Mouse (Mus musculus): ENCODE results near the gene Tmem39a. TPM values are rescaled to one million over a fixed set of nuclear protein-coding genes. Genes with fewer than 3 reads are reported as not detected.
A peak's percentile ranks its signal among the peaks of the same experiment; 100 is the strongest.

Tmem39a gene
- polyA plus RNA-seq, 1 experiment from 2014 or later = 79.4 TPM

DNA sequence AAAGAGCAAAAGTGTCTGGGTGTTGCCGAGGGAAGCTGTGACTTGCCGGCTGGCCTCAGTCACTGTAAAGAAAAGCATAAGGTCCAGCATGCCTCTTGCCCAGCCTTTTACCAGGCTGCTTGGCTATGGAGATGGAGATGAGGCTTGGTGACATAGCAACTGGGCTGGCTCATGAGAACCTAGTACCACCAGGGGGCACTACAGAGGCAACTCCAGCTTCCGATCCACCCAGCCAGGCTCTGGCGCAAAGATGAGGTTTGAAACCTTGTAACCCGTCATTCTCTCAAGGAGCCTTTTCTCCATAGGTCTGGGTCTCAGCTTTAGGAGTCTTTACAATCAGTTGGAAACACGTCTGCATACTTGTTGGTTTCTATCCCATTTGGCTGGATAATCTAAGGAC is 60.6 kb downstream of the Tmem39a start:
- Histone ChIP-seq H3K4me2 (no peak overlapping the region), H3K4me1 (ENCODE audit: control insufficient read depth, insufficient read depth, low read length) (no peaks in the 10 kb centered on the region), H3K9ac (ENCODE audit: low read length) (no peak overlapping the region), H3K4me3 (ENCODE audit: low read depth, low read length) (no peak overlapping the region), H3K27me3 (ENCODE audit: control insufficient read depth, insufficient read depth, low read length) (no peaks in the 10 kb centered on the region), H3K9me3 (ENCODE audit: control insufficient read depth, low read length) (no peaks in the 10 kb centered on the region), H3K27ac (ENCODE audit: low read depth, low read length) (no peak overlapping the region), H3K36me3 (ENCODE audit: control insufficient read depth, insufficient read depth, low read length) (no peaks in the 10 kb centered on the region)
- DNase-seq (ENCODE audit: low spot score, missing footprints) (peak; percentile 94), ATAC-seq (ENCODE audit: low FRiP score) (peak; percentile 58)
- 23% methylated on average over 6 of the region's 6 CpGs for WGBS

DNA sequence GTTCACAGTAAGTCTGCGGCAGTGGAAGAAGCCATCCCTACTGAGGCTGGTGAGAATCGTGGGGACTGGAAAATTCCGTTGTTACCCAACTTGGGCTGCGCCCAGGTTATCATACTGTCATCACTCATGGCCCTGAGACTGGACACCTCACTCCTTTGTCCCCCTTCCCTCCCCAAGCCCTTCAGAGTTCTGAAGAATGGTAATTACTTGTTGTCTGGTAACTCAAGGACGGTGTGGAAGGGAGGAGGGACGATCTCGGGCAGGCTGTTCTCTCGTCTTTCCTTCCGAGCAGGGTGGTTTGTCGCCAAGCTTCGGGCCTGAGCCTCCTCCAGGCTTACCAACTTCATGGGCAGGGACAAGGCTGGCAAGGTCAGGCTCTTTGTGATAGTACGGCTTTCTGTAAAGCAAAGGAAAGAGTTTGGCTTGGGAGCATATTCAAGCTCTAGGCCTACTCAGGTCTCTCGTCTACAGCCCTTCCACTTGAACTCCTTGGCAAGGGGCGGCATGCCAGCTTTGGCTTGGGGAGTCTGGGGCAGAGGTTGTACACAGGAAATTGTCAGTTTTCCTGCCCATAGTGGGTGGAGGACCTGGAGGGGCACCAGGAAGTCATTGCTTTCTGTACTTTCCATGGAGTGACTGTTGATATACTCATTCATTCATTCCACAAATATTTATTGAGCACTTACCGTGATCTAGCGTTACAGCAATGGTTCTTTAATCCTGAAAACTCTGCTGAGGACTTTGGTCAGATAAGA is 62.4 kb downstream of the Tmem39a start:
- Histone ChIP-seq H3K4me2 (no peak overlapping the region), H3K4me1 (ENCODE audit: control insufficient read depth, insufficient read depth, low read length) (no peaks in the 10 kb centered on the region), H3K4me3 (ENCODE audit: low read depth, low read length) (no peak overlapping the region), H3K9ac (ENCODE audit: low read length) (no peak overlapping the region), H3K9me3 (ENCODE audit: control insufficient read depth, low read length) (no peaks in the 10 kb centered on the region), H3K27ac (ENCODE audit: low read depth, low read length) (no peak overlapping the region), H3K27me3 (ENCODE audit: control insufficient read depth, insufficient read depth, low read length) (no peaks in the 10 kb centered on the region), H3K36me3 (ENCODE audit: control insufficient read depth, insufficient read depth, low read length) (no peaks in the 10 kb centered on the region)
- WGBS = 95% methylated on average over 16 of the region's 16 CpGs
- ATAC-seq (ENCODE audit: low FRiP score) (no peak), DNase-seq (ENCODE audit: low spot score, missing footprints) (no peak)

DNA sequence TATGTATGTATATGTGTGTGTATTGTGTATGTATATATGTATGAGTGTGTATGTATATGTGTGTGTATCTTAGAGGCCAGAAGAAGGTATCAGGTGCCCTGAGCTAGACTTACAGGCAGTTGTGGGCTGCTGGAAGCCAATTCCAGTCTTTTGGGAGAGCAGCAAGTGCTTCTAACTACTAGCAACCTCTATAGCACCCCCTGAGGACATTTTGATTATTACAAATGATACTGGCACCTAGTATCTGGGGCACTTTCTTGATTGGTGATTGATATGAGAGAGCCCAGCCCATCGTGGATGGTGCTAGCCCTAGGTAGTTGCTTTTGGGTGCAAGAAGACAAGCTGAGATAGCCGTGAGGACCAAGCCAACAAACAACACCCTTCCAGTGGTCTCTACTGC is 63.8 kb downstream of the Tmem39a start:
- Histone ChIP-seq H3K4me2 (no peak overlapping the region), H3K9me3 (ENCODE audit: control insufficient read depth, low read length) (no peaks in the 10 kb centered on the region), H3K4me3 (ENCODE audit: low read depth, low read length) (no peak overlapping the region), H3K4me1 (ENCODE audit: control insufficient read depth, insufficient read depth, low read length) (no peaks in the 10 kb centered on the region), H3K27ac (ENCODE audit: low read depth, low read length) (no peak overlapping the region), H3K36me3 (ENCODE audit: control insufficient read depth, insufficient read depth, low read length) (no peaks in the 10 kb centered on the region), H3K9ac (ENCODE audit: low read length) (no peak overlapping the region), H3K27me3 (ENCODE audit: control insufficient read depth, insufficient read depth, low read length) (no peaks in the 10 kb centered on the region)
- 81% methylated on average over 2 of the region's 2 CpGs for WGBS
- ATAC-seq (ENCODE audit: low FRiP score) (no peak), DNase-seq (ENCODE audit: low spot score, missing footprints) (peak; percentile 82)

GRCm38 (mm10) chr16:38624303-38624702 is 65.8 kb downstream of the Tmem39a start:
- no peaks in the 10 kb centered on the region for H3K27me3 ChIP-seq (ENCODE audit: control insufficient read depth, insufficient read depth, low read length)
- no peaks in the 10 kb centered on the region for H3K9me3 ChIP-seq (ENCODE audit: control insufficient read depth, low read length)
- H3K27ac ChIP-seq (ENCODE audit: low read depth, low read length) = no peak overlapping the region
- H3K36me3 ChIP-seq (ENCODE audit: control insufficient read depth, insufficient read depth, low read length) = no peaks in the 10 kb centered on the region
- no peak overlapping the region for H3K4me3 ChIP-seq (ENCODE audit: low read depth, low read length)
- no peak for DNase-seq (ENCODE audit: low spot score, missing footprints)
- no peak overlapping the region for H3K9ac ChIP-seq (ENCODE audit: low read length)
- H3K4me2 ChIP-seq = no peak overlapping the region
- no peaks in the 10 kb centered on the region for H3K4me1 ChIP-seq (ENCODE audit: control insufficient read depth, insufficient read depth, low read length)
- ATAC-seq (ENCODE audit: low FRiP score) = no peak
- 80% methylated on average over 11 of the region's 11 CpGs for WGBS

- WGBS = 94% methylated on average over 7 of the region's 7 CpGs
- Histone ChIP-seq H3K36me3 (ENCODE audit: control insufficient read depth, insufficient read depth, low read length) (no peaks in the 10 kb centered on the region), H3K4me1 (ENCODE audit: control insufficient read depth, insufficient read depth, low read length) (no peaks in the 10 kb centered on the region), H3K4me2 (no peak overlapping the region), H3K9ac (ENCODE audit: low read length) (no peak overlapping the region), H3K4me3 (ENCODE audit: low read depth, low read length) (no peak overlapping the region), H3K27me3 (ENCODE audit: control insufficient read depth, insufficient read depth, low read length) (no peaks in the 10 kb centered on the region), H3K27ac (ENCODE audit: low read depth, low read length) (no peak overlapping the region), H3K9me3 (ENCODE audit: control insufficient read depth, low read length) (no peaks in the 10 kb centered on the region)
- DNase-seq (ENCODE audit: low spot score, missing footprints) = peak; percentile 12
- no peak for ATAC-seq (ENCODE audit: low FRiP score)
Measured at GRCm38 (mm10) chr16:38625411-38625810, 66.9 kb downstream of the Tmem39a start.

- Histone ChIP-seq H3K4me2 (no peak overlapping the region), H3K27me3 (ENCODE audit: control insufficient read depth, insufficient read depth, low read length) (no peaks in the 10 kb centered on the region), H3K36me3 (ENCODE audit: control insufficient read depth, insufficient read depth, low read length) (no peaks in the 10 kb centered on the region), H3K4me1 (ENCODE audit: control insufficient read depth, insufficient read depth, low read length) (no peaks in the 10 kb centered on the region), H3K4me3 (ENCODE audit: low read depth, low read length) (no peak overlapping the region), H3K9ac (ENCODE audit: low read length) (no peak overlapping the region), H3K9me3 (ENCODE audit: control insufficient read depth, low read length) (no peaks in the 10 kb centered on the region), H3K27ac (ENCODE audit: low read depth, low read length) (no peak overlapping the region)
- WGBS = 82% methylated on average over 10 of the region's 10 CpGs
- ATAC-seq (ENCODE audit: low FRiP score) (no peak), DNase-seq (ENCODE audit: low spot score, missing footprints) (no peak)
Measured at GRCm38 (mm10) chr16:38625811-38626369, 67.4 kb downstream of the Tmem39a start.

DNA sequence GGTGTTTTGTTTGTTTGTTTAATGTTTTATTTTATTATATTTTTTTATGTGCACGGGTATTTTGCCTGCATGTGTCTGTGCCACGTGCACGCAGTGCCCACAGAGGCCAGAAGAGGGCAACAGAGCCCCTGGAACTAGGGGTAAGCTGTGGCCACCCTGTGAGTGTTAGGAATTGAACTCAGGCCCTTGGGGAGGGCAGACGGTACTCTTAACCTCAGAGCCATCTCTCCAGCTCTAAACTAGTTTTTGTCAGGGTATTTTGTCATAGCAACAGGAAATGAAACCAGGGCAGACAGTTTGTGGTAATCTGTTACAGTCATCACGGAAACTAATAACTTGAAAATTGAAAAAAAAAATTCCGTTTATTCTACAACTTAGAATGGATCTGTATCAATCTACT is 73.6 kb downstream of the Tmem39a start:
- Histone ChIP-seq H3K4me3 (ENCODE audit: low read depth, low read length) (no peak overlapping the region), H3K27me3 (ENCODE audit: control insufficient read depth, insufficient read depth, low read length) (no peaks in the 10 kb centered on the region), H3K9ac (ENCODE audit: low read length) (no peak overlapping the region), H3K9me3 (ENCODE audit: control insufficient read depth, low read length) (no peaks in the 10 kb centered on the region), H3K4me2 (no peak overlapping the region), H3K4me1 (ENCODE audit: control insufficient read depth, insufficient read depth, low read length) (no peaks in the 10 kb centered on the region), H3K36me3 (ENCODE audit: control insufficient read depth, insufficient read depth, low read length) (no peaks in the 10 kb centered on the region), H3K27ac (ENCODE audit: low read depth, low read length) (no peak overlapping the region)
- 58% methylated on average over 6 of the region's 6 CpGs for WGBS
- peak; percentile 85 for DNase-seq (ENCODE audit: low spot score, missing footprints)
- ATAC-seq (ENCODE audit: low FRiP score) = no peak

DNA sequence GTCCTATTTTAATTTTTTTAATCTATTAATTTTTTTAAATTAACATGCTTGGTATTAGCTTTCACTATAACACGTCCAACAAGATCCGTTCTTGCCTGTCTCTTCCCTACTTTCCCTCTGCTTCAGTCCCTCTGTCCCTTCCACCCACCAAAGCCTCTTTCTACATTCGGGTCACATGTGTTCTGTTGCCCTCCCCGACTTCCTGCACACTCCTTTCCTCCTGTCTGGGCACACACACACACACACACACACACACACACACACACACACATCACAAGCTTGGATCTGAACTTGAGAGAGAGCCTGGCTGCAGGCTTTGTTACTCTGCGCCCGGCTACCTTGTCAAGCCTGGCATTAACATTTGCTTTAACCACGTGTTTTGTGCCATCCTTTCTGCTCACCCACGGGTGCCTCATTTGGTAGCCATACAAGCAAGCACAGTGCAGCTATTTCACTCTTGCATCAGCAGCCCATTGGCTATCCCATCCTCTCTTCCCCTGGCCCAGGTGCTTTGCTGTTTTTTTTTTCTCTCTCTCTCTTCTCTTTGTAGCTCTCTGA is 77.4 kb downstream of the Tmem39a start:
- Histone ChIP-seq H3K27ac (ENCODE audit: low read depth, low read length) (no peak overlapping the region), H3K27me3 (ENCODE audit: control insufficient read depth, insufficient read depth, low read length) (no peaks in the 10 kb centered on the region), H3K9ac (ENCODE audit: low read length) (no peak overlapping the region), H3K4me3 (ENCODE audit: low read depth, low read length) (no peak overlapping the region), H3K4me2 (no peak overlapping the region), H3K36me3 (ENCODE audit: control insufficient read depth, insufficient read depth, low read length) (no peaks in the 10 kb centered on the region), H3K4me1 (ENCODE audit: control insufficient read depth, insufficient read depth, low read length) (no peaks in the 10 kb centered on the region), H3K9me3 (ENCODE audit: control insufficient read depth, low read length) (no peaks in the 10 kb centered on the region)
- WGBS = 72% methylated on average over 8 of the region's 8 CpGs
- DNase-seq (ENCODE audit: low spot score, missing footprints) (peak; percentile 75), ATAC-seq (ENCODE audit: low FRiP score) (no peak)

DNA sequence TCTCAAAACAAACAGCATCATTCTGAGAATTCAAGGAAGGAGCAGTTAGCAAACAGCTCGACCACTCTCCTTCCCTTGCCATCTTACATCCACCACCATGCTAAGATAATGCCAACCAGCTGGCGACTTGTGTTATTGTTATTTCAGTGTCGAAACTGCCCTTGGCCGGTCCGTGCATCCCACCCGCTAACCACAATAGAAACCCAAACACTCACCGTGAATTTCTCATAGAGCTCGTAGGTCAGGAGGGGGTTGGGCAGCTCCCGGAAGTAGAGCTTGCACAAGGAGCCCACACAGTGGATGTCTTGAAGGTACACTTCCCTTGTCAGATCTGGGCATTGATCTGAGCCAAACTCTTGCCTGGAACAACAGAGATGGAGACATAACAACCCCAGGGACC is 78.2 kb downstream of the Tmem39a start:
- no peak overlapping the region for H3K4me2 ChIP-seq
- ATAC-seq (ENCODE audit: low FRiP score) = no peak
- H3K4me1 ChIP-seq (ENCODE audit: control insufficient read depth, insufficient read depth, low read length) = no peaks in the 10 kb centered on the region
- no peaks in the 10 kb centered on the region for H3K36me3 ChIP-seq (ENCODE audit: control insufficient read depth, insufficient read depth, low read length)
- H3K9ac ChIP-seq (ENCODE audit: low read length) = no peak overlapping the region
- H3K9me3 ChIP-seq (ENCODE audit: control insufficient read depth, low read length) = no peaks in the 10 kb centered on the region
- H3K27ac ChIP-seq (ENCODE audit: low read depth, low read length) = no peak overlapping the region
- no peak overlapping the region for H3K4me3 ChIP-seq (ENCODE audit: low read depth, low read length)
- WGBS = 77% methylated on average over 9 of the region's 9 CpGs
- no peaks in the 10 kb centered on the region for H3K27me3 ChIP-seq (ENCODE audit: control insufficient read depth, insufficient read depth, low read length)
- DNase-seq (ENCODE audit: low spot score, missing footprints) = peak; percentile 80
